Mouse (Mus musculus): ENCODE measurements at regions not wholly inside any gene's neighbourhood (a gene's known extent, or its start where the extent isn't known, plus 50 kb on each side); places are given as distances from the start of the nearest gene placed in this dataset.

DNA sequence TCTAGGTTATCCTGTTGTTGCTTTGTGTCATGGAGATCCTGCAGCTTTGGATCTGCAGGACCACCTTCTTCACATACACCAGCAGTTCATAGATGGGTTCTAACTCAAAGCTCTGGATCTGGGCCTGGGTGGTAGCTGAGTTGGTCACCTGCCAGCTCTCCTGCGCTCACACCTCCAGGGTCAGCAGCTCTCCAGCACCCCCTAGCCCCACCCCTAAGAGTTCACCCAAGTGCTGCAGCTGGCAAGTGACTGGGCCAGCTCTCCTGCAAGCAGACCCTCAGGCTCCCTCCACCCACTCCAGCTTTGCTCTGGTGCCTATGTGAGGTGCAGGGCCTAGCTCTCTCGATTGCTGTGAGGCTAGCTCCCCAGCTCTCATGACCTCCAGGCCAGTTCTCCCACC is 198.6 kb upstream of the Fggy start:
- Histone ChIP-seq H3K4me3 (ENCODE audit: insufficient read depth, low read depth, low read length) (no peak overlapping the region), H3K36me3 (ENCODE audit: control insufficient read depth, insufficient read depth, low read length) (no peaks in the 10 kb centered on the region), H3K27me3 (ENCODE audit: control insufficient read depth, insufficient read depth, low read length) (no peaks in the 10 kb centered on the region), H3K4me1 (ENCODE audit: control insufficient read depth, insufficient read depth, low read length) (no peaks in the 10 kb centered on the region), H3K79me2 (ENCODE audit: control insufficient read depth, insufficient read depth, low read length) (no peaks in the 10 kb centered on the region), H3K27ac (replicated peaks; ENCODE audit: insufficient read depth, low read depth, low read length) (no peak overlapping the region), H3K9ac (ENCODE audit: low read depth, low read length) (no peak overlapping the region)
- 81% methylated on average over 2 of the region's 2 CpGs for WGBS
- TF ChIP-seq CTCF (IDR thresholded peaks at IDR 0.05; ENCODE audit: low read depth, low read length) (no peak), POLR2A (IDR thresholded peaks at IDR 0.05; ENCODE audit: extremely low read depth, insufficient read depth, low read length) (no peak)
- DNase-seq (ENCODE audit: extremely low read depth, low read depth, low spot score) = no peak

GRCm38 (mm10) chr4:95360336-95360967 is 196.9 kb upstream of the Fggy start:
- H3K4me3 ChIP-seq (ENCODE audit: insufficient read depth, low read depth, low read length) = no peak overlapping the region
- H3K79me2 ChIP-seq (ENCODE audit: control insufficient read depth, insufficient read depth, low read length) = no peaks in the 10 kb centered on the region
- no peaks in the 10 kb centered on the region for H3K4me1 ChIP-seq (ENCODE audit: control insufficient read depth, insufficient read depth, low read length)
- H3K9ac ChIP-seq (ENCODE audit: low read depth, low read length) = no peak overlapping the region
- H3K27ac ChIP-seq (replicated peaks; ENCODE audit: insufficient read depth, low read depth, low read length) = no peak overlapping the region
- WGBS = 84% methylated on average over 3 of the region's 3 CpGs
- TF ChIP-seq CTCF (IDR thresholded peaks at IDR 0.05; ENCODE audit: low read depth, low read length) (no peak), POLR2A (IDR thresholded peaks at IDR 0.05; ENCODE audit: extremely low read depth, insufficient read depth, low read length) (no peak)
- H3K36me3 ChIP-seq (ENCODE audit: control insufficient read depth, insufficient read depth, low read length) = no peaks in the 10 kb centered on the region
- H3K27me3 ChIP-seq (ENCODE audit: control insufficient read depth, insufficient read depth, low read length) = no peaks in the 10 kb centered on the region
- no peak for DNase-seq (ENCODE audit: extremely low read depth, low read depth, low spot score)

DNA sequence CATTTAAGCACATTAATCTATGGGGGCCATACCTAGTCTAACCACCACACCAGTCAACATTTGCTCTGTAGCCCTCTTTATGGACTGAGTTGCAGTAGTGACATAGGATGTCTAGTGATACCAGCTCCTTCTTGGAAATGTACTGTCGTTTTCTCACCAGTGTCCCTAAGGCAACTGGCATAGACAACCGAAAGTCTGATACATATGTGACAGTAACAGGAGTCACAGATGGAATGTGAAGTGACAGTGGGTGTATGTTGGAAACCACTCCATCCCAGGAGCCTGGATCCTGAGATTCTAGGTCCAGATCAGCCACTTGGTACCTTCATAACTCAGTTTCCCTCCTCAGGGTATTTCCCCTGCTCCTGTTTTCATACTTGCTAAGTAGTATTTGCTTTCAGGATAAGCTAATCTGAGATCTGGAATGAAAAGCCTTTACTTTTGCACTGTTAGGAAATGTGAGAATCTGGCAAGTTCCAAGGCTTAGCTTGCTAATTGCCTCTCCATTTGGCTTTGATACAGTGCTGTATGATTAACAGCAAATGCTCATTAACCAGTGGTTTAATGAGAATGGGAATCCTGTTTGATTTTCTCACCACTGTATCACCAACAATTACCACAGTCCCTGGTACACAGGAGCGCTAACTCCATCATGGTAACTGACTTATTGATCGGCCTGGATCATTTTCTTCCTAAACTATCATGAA is 192.8 kb upstream of the Fggy start:
- no peak overlapping the region for H3K4me3 ChIP-seq (ENCODE audit: insufficient read depth, low read depth, low read length)
- H3K9ac ChIP-seq (ENCODE audit: low read depth, low read length) = no peak overlapping the region
- H3K36me3 ChIP-seq (ENCODE audit: control insufficient read depth, insufficient read depth, low read length) = no peaks in the 10 kb centered on the region
- H3K27me3 ChIP-seq (ENCODE audit: control insufficient read depth, insufficient read depth, low read length) = no peaks in the 10 kb centered on the region
- no peaks in the 10 kb centered on the region for H3K4me1 ChIP-seq (ENCODE audit: control insufficient read depth, insufficient read depth, low read length)
- H3K79me2 ChIP-seq (ENCODE audit: control insufficient read depth, insufficient read depth, low read length) = no peaks in the 10 kb centered on the region
- no peak overlapping the region for H3K27ac ChIP-seq (replicated peaks; ENCODE audit: insufficient read depth, low read depth, low read length)
- DNase-seq (ENCODE audit: extremely low read depth, low read depth, low spot score) = no peak
- WGBS = 93% methylated on average over 4 of the region's 4 CpGs
- TF ChIP-seq POLR2A (IDR thresholded peaks at IDR 0.05; ENCODE audit: extremely low read depth, insufficient read depth, low read length) = no peak
- no peak for TF ChIP-seq CTCF (IDR thresholded peaks at IDR 0.05; ENCODE audit: low read depth, low read length)

- Histone ChIP-seq H3K27ac (replicated peaks; ENCODE audit: insufficient read depth, low read depth, low read length) (no peak overlapping the region), H3K4me3 (ENCODE audit: insufficient read depth, low read depth, low read length) (no peak overlapping the region), H3K79me2 (ENCODE audit: control insufficient read depth, insufficient read depth, low read length) (no peaks in the 10 kb centered on the region), H3K9ac (ENCODE audit: low read depth, low read length) (no peak overlapping the region), H3K27me3 (ENCODE audit: control insufficient read depth, insufficient read depth, low read length) (no peaks in the 10 kb centered on the region), H3K36me3 (ENCODE audit: control insufficient read depth, insufficient read depth, low read length) (no peaks in the 10 kb centered on the region), H3K4me1 (ENCODE audit: control insufficient read depth, insufficient read depth, low read length) (peaks cover 6% of the 10 kb centered on the region; the same call in 1 of the 2 replicates)
- DNase-seq (ENCODE audit: extremely low read depth, low read depth, low spot score) = no peak
- no peak for TF ChIP-seq CTCF (IDR thresholded peaks at IDR 0.05; ENCODE audit: low read depth, low read length)
- TF ChIP-seq POLR2A (IDR thresholded peaks at IDR 0.05; ENCODE audit: extremely low read depth, insufficient read depth, low read length) = no peak
- 81% methylated on average over 5 of the region's 5 CpGs for WGBS
These were observed 180.9 kb upstream of the Fggy start for GRCm38 (mm10) chr4:95376386-95376785.

DNA sequence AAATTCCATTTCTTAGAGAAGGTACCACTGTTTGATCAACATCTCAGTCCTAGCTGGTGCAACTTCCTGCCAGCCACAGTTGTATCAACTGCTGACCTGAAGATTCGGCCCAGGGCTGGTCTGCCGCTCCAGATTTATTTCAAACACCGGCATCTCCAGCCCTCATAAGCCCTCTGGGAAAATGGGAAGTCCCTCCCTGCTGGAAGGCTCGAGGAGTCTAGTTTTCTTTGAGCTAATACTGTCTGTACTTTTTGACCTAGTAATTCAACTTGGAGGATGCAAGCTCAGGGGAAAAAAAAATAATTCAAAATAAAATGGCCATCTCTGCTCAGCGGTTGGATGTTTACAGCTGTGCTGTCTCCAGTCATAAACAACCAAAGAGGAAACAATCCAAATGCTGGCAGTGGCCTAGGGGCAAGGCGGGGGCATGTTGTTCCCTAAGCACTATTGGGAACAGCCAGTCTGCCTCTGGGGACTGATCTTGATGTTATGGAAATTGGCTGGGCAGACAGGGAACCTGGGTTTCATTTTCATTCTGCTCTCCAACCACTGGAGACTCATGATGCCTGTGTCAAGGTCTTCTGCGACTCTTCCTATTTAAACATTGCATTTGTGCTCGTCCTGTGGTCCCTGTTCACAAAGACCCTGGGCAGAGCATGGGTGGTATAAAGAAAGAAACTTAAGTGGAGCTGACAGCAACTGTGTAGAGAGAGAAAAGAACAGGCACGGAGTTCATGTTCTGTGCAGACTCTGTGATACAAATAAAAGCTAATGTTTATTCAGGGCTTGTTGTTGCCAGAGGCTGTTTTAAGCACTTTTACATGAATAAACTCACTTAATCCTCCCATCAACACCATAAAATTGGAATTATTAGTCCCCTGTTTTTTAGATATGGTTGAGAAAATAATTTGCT is 179.8 kb upstream of the Fggy start:
- Histone ChIP-seq H3K36me3 (ENCODE audit: control insufficient read depth, insufficient read depth, low read length) (no peaks in the 10 kb centered on the region), H3K4me3 (ENCODE audit: insufficient read depth, low read depth, low read length) (no peak overlapping the region), H3K9ac (ENCODE audit: low read depth, low read length) (no peak overlapping the region), H3K79me2 (ENCODE audit: control insufficient read depth, insufficient read depth, low read length) (no peaks in the 10 kb centered on the region), H3K4me1 (ENCODE audit: control insufficient read depth, insufficient read depth, low read length) (peaks cover 6% of the 10 kb centered on the region; the same call in 1 of the 2 replicates), H3K27me3 (ENCODE audit: control insufficient read depth, insufficient read depth, low read length) (no peaks in the 10 kb centered on the region), H3K27ac (replicated peaks; ENCODE audit: insufficient read depth, low read depth, low read length) (peak overlapping the region; percentile 62)
- TF ChIP-seq CTCF (IDR thresholded peaks at IDR 0.05; ENCODE audit: low read depth, low read length) = no peak
- TF ChIP-seq POLR2A (IDR thresholded peaks at IDR 0.05; ENCODE audit: extremely low read depth, insufficient read depth, low read length) = no peak
- 54% methylated on average over 9 of the region's 9 CpGs for WGBS
- peak; percentile 73 for DNase-seq (ENCODE audit: extremely low read depth, low read depth, low spot score)

All from liver, adult 2 months (tissue).